Mouse (Mus musculus) fibroblast of lung, adult 2 months (primary cell): Measurements from ENCODE around the gene Crygd.

Experiments used
- DNase-seq: peaks from one replicate; pipeline ENCODE4 v3.0.0-alpha.2; 2011; ENCODE audit warnings: low read depth

Gene Crygd

DNA sequence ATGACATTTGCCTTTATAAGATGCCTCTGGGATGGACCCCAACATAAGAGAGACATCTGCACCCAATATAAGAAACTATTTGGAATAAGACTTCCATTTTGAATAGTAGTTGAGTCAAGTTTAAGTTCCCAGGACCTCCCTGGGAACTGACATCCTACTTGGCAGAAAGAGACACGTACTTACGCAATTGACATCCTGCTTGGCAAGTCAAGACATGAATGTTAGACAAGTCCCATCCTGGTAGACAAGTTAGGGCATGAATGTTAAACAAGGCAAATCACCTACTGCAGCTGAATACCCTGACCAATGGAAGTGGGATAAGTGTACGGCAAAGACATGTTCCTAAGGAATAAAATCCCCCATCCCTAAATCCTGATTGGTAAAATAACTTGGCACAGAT lies 21.4 kb downstream of the Crygd start:
- no peak for DNase-seq

DNA sequence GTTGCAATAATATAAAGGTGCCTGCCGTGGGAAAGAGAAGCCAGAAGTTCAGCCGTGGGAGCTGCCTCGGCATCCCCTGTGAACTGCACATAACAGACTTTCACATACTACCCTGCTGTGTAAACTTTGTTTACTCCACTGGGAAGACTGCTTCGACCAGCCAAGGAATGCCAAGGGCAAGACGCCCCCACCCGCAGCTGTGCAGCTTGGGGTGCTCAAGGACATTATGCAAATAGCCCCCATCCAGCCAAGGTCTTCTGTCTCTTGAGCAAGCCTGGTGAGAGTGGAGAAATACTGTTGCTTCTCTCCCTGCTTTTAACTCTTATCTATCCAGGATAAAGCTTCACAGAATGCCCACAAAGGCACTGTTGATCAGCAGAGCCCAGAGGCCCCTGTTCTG lies 22.4 kb downstream of the Crygd start:
- DNase-seq = no peak

DNA sequence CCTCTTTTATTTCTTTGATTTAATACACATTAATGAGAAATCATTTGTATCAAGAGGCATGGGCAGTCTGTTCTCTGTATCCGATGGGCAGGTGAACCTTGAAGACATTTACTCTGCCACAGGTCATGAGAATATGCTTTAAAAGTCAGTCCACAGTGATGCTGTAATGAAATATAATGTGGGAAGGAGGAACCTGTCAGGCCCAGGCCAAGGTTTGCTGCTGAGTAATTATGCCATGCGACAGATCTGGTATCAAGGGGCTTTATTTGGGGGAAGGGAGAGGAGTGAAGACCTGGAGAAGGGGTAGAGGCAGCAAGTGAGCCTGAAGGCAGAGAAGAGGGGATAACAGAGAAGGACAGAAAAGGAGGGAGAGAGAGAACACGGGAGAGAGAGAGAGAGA lies 23.6 kb downstream of the Crygd start:
- no peak for DNase-seq

DNA sequence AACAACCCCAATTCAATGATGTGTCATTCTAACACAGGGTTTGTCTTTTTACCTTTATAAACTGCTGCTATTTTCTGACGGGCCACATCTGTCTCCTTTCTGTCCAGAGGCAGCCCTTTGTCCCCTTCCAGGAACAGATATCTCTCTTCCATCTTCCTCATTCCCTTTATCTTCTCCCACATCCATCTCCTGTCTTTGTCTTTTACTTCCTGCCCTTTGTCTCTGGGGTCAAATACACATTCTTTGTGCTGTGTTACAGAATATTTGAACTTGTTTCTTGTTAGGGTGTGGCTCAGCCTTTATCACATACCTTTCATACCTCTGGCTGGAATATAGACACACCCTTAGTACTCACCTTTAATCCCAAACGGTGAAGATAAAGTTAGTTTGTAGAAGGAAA lies 25.7 kb downstream of the Crygd start:
- no peak for DNase-seq

DNA sequence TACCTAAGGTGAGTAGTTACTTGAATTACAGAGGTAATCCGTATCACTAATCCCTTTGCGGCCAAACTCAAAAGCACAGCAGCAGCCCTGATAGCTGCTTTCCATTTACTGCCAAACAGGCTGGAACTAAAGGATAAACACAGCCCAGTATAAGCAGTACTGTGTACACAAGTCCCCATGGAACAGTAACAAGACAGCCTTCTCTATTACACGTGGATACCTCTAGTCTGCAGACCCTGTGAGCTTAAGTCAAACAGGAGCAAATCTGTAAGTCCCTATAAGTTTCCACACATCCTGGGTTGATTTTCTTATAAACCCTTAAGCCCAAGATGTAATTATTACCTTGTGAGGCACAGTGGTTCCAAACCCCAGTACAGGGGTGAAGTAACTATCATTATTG lies 27.7 kb downstream of the Crygd start:
- no peak for DNase-seq

DNA sequence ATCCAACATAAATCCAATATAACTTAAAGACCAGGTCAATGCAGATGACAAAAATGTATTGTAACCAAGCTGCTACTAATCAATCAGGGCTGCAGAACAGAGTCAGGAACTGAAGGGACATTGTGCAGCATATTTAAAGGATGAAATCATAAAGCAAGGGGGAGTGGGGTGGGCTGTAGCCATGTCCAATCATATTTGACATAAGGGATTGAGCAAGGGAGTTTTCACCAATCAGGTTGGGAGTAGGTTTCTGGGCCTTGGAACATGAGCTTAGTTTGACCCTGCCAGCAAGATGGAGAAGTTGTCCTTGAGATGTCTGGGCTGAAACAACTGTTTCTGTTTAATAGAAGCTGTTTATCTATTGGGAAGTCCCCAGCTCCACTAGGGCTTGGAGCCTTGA lies 30.6 kb downstream of the Crygd start, which contains the start of gene Akr1cl:
Gene Akr1cl, minus strand, starts transcription at position 119 of the 400 bp plus-strand sequence.
- DNase-seq = no peak

DNA sequence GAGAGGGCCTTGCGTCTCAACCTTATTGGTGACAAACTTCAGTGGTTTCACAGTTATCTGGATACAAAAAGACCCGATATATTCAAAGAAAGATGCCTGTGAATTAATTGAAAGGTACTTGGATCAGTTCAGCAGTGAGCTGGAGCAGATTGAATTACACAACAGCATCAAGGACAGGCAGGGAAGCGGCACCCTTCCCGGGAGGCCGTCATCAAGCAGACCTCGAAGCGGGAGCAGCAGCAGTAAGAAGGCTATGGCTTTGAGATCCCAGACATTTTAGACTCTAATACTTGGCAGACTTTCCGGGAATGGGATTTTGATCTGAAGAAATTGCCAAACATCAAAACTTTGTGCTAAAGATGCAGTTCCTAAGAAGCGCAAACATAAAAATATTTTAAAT lies 35.0 kb downstream of the Crygd start:
- no peak for DNase-seq

DNA sequence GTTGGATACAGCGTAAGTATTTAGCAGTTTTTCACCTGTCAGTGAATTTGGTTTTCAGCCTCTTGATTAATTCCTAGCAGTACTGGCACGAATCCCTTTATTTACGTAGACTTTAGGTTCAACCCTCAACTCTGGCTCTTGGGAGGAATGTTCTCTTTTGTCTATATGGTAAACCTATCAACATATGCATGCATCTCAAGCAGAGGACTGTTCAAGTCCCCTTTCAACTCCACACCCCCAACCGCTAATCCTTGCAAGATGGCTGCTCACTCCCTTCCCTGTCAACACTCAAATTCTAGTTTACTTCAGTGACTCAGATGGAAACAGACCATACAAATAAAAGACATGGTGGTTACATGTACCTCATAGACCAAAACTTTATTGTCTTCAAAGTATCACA lies 50.5 kb downstream of the Crygd start:
- no peak for DNase-seq
